Mouse (Mus musculus) c-Kit-positive CD71-positive TER-119-positive erythroid progenitor cells, embryonic 14.5 days (primary cell): Measurements from ENCODE around the gene Pde4d.

ENCODE experiments used
- DNase-seq: peaks from one replicate; pipeline ENCODE4 v3.0.0-alpha.2; 2013; ENCODE audit warnings: low spot score

Pde4d gene

DNA sequence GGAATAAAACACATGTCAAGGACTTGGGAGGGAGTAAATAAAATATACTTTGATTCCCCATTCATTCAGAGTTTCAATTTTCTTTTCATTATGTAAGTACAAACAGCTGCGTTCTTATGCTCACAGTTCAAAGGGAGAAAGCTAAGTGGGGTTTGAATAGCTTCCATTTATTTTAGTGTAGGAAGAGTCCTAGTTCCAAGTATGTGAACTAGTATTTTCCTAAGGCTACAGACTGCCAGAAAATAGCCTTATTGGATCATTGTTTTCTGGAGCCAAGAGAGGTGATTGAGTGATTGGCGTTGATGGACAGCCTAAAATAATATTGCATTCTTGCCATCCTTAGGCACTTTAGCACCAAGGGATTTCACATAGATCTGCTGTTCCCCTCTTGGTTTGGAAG is 41.1 kb downstream of the Pde4d start:
- no peak for DNase-seq

DNA sequence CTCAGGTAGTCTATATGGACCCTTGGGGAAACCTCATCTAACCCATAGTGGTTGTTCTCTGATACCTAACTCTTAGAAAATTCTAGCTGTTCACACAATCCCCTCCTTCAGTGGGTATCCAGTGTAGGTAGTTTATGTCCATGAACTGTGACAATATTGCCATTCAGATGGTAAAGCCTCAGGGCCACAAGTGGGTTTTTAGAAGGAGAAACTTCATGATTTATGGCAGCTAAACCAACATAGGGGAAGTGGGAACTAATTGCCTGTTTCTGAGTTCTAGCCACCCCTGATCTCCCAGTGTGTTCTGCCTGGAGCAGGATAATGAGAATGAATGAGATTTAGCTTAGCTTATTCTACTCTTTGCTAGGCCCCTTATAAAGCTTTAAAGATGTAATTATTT is 43.1 kb downstream of the Pde4d start:
- DNase-seq, result no peak

DNA sequence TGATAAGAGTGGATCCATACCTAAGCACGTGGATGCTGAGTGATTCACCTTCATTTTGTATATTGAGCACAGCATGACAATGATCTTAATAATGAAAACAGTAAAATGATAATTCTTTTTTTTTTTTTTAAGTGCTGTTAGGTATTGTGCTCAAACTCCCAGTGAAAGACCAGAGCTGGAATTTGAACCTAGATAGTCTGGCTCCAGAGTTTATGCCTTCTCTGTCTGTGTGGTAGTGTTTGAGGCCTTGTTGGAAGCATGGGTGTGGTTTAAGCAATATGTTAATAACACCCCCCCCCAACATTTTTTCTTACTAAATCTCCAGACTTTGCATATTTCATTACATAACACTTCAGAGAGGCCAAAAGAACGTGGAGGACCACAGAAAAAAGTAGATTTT is 44.6 kb downstream of the Pde4d start:
- DNase-seq, result no peak

DNA sequence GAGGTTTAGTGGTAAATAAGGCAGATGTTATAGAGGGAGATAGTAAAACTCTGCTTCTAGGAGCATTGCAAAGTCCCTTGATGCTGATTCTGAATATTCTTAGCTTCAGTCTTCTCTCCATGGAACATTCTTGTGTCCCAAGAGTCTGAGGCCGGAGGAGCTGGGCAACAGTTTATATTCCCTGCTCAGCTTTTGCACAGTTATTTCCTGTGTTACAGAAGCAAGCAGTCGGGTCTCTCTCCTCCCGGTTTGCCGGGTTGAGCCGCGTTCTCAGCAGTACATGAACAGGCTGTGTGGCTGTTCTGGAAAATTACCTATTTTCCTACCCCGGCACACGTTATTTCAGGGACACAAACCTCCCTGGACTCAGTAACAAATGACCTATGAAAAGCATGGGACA is 48.0 kb downstream of the Pde4d start:
- no peak for DNase-seq

DNA sequence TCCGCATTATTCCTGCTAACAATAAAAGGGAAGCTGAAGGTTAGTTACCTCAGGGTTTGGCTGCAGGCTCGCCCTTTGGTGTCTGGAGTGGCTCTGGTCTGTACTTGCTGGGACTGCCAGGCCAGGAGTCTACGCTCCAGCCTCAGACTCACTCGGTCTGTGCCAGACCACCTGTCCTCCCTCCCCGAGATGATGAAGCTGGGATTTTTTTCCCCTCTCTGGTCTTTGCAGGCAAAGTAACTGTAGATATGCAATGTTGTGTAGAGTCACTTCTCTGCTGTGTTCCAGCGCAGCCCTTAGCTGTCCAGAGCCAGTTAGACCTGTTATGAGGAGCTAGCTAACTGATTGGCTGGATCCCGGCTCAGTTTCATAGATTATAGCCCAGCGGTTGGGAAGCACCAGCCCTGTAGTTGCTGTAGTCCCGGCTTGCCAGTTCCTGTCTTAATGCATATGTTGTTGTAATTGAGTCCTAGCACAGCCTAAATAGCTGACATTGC is 48.5 kb downstream of the Pde4d start:
- no peak for DNase-seq

GRCm38 (mm10) chr13:108498773-108499313 is 49.1 kb downstream of the Pde4d start:
- DNase-seq, result no peak

DNA sequence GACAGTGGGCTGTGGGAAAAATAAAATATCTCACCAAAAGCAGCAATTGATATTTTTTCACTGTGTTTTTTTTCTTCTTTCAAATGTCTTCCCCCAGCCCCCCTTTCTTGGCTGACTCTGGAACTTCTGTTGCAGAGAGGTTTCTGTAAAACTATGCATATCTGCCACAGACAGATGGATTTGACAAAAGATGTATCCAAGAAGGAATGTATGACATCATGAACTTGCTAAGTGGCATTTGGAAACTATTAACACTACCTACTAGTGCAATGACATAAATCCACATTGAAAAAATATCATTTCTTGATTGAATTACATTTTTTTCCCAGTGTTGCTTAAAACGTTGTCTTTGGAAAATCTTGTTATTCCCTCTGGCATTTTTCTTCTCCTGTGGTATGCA is 51.6 kb downstream of the Pde4d start:
- no peak for DNase-seq

DNA sequence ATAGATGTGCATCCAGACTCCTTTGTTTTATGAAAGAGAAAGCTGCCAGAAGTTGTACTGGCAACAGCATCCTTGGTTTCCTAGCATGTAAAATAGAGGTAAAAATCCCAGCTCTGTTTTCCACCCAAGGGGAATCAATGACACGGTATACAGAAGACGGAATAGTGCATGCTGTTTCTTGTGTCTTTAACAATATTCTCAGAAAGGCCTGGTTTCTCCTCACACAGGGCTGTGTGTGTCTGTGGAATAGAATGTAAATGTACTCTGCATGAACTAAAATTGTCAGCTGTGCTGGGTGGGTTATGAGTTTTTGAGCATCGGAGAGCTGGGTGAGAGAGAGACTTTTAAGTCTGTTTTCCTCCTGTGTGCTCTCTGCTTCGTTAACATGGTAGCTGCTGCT is 74.8 kb downstream of the Pde4d start:
- DNase-seq, result no peak

- no peak for DNase-seq
Observed at GRCm38 (mm10) chr13:108524969-108525368, 75.2 kb downstream of the Pde4d start.

DNA sequence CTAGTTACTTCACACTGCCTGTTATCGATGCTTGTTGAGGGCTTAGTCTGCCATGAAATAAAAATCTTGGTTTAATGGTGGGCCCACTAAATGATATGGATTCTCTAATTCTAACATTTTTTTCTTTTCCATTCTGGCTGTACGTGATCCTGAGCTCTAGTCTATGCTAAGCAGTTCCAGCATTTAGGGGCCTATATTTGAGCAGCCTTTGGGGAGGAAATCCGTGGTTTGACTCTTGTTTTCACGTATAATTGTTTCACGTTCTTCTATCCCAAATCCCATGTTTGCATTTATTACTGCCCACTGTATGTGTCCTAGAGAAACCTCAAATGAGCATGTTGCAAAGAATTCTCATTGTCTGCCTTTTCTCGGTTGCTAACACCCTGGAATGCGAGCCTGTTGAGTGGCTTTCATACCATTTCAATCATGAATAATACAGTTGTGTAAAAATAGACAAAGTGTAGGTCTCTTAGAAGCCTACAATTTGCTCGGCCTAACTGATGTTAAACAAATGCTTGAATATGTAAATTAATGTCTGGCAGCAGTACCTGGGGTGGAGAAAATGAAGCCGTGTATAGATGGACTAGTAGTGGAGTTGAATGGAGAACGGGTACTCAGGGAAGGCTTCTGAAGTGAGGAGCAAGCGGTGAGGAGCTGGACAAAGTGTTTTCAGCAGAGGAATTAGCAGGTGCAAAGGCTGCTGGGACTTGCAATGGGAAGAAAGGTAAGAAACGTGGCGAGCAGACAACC is 76.7 kb downstream of the Pde4d start:
- DNase-seq, result no peak

DNA sequence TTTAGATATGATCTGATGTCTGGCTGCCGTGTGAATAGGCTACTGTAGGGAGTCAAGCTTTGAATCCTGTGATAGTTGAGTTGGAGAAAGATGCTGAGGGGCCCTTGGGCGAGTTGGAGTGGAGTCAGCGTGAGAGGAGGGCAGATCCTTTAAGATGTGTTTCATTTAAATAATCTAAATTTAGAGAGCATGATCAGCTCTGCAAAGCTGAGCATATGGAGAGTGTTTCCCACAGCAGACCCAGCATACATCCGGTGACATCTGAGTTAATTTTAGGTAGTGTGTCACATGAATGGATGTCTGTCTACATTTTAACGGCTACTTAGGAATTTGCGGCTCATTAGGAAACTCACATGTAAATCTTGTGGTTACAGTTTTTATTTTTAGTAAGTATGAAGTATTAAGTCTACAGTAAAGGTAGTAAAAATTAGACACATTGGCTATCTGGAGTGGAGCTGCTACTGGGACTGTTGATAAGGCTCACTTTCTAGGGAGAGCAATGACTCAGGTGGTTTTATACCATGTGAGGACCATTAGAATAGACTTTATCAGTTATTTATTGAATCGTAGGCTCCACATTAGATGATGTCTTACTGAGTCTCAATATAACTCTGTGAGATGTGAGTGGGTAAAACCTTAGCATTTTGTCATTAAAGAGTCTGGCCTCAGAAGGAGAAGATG is 77.5 kb downstream of the Pde4d start:
- peak; percentile 36 for DNase-seq

GRCm38 (mm10) chr13:108528343-108528742 is 78.6 kb downstream of the Pde4d start:
- no peak for DNase-seq

- no peak for DNase-seq
Observed at GRCm38 (mm10) chr13:108532875-108533274, 83.1 kb downstream of the Pde4d start.

DNA sequence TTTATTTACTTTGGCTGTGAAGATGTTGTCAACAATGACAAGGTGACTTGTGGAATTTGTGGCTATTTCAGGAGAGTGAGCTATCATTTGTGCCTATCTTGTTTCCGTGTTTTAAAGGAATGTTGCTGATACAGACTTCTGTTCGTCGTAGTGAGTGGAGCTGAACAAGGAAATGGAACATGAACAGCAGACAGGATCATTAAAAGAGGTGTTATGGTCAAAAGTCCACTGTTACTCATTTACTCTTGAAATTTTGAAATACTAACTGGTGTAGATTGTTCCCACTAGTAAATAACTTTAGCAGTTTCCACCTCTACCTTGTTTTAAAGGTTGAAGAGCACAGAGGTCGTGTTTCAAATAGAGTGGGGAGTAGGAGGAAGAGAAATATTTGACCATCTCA is 86.7 kb downstream of the Pde4d start:
- DNase-seq, result no peak

DNA sequence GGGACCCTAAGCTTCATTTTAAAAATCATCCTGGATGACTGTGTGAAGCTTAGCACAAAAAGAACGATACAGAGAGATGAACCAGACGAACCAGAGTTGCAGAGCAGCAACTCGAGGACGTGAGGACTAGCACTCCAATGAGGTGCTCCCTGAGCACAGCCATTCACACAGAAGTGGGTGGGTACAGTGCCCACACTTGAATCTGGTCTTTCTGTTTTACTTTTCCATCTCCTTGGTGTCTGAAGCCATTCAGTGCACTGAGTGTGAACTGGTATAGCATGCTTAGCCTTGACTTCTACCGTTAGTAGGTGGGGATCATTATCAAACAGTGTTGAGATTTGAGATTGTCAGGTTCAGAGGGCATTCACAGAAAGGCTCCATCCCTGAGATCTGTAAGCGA is 87.2 kb downstream of the Pde4d start:
- DNase-seq, result no peak

GRCm38 (mm10) chr13:108538760-108539369 is 89.1 kb downstream of the Pde4d start:
- DNase-seq, result no peak

DNA sequence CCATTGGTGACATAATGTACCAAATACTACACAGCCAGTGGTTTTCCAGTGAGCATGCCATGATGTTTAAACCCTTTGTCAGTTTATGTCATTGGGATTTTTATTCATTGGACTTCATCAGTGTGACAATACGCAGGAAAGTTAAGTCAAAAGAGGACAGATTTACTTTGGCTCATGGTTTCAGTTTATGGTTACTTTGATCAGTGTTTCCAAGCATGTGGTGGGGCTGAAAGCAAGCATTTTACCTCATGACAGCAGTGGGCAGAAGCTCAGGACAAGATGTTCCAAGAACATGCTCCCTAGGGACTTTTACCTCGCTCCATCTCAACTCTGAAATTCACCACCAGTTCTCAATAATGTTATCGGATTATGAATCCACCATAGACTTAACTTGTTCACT is 91.7 kb downstream of the Pde4d start:
- DNase-seq, result no peak

DNA sequence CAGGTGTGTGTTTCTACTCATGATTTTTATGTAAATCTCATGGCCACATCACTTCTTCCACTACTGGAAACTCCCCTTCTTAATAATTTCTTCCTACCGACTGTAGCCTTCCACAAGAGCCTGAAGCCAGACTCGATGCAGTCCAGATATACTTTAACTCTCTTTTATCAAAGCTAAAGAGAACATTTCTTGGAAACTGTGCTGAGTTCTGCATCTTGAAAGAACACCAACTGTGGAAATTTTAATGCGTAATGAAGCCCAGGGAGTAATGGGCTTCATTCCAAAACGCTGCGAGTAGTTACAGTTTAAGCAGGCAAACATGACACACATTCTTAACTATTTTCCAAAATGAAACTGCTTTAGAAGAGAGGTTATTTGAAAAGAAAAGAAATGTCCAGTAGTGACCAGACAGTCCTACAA is 92.6 kb downstream of the Pde4d start:
- no peak for DNase-seq

DNA sequence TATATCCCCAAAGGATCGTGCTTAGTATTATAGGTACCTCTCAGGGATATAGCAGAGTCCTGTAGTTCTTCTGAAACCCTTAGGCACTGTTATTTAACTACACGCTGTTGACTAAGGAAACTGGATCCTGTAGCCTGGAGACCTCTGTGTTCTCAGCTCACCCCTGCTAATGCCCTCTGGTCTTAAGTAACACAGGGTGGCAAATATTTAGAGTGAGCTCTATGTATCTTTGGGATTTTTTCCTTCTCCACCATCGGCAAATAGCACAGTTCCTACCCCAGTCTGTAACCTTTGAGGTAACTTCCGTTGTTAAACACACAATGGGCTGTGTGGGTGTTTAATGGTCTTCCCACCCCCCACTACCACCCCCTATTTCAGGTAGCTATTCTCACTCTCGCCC is 102.5 kb downstream of the Pde4d start:
- DNase-seq, result no peak

GRCm38 (mm10) chr13:108552995-108553394 is 103.2 kb downstream of the Pde4d start:
- no peak for DNase-seq

- no peak for DNase-seq
Observed at GRCm38 (mm10) chr13:108554901-108555300, 105.2 kb downstream of the Pde4d start.

DNA sequence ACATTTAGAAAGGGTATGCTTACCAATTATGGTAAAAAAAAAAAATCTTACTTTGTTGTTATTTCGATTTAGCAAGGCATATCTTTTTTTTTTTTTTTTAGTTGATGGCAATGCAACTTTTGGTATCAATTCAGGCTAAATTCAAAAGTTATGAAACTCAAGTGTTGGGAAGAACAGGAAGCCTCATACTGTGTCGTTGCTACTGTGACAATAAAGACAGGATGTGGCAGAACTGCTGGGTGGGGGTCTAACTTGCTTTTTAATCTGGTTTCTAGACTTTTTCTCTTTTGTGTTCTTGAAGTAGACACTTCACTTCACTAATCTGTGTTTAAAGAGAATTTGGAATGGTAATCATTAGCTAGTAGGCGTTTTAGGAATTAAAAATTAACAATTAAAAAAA is 147.2 kb downstream of the Pde4d start:
- no peak for DNase-seq

DNA sequence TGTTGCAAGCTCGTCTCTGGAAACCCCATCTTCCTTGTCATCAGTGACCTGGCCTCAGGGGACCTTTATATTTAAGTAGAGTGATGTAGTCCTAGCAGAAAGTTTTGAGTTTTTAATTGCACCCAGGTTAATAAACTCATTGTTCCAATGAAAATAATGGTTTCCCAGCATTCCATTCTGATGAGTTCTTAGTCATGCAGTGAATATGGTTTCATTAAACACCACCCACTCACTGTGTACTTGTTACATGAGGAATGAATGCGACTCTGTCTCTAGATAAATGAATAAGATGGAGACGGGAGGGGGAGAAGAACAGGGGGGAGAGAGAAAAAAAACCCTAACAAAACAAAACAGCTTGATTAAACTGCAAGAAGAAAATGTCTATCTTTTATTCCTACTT is 148.9 kb downstream of the Pde4d start:
- no peak for DNase-seq
